Mouse (Mus musculus) heart, embryonic 11.5 days (tissue): ENCODE data around the gene Adk. TPM values are rescaled to one million over a fixed set of nuclear protein-coding genes. Genes with fewer than 3 reads are reported as not detected.
"Not testable (repeated sequence)": the region's sequence is repeated elsewhere in the genome, so short reads cannot be mapped to it uniquely, and the experiment has no call there.

ENCODE experiments used
- ATAC-seq: fragments of 200-750 bp; cut with Nextera tagmentation; replicated peaks from 2 replicates; pipeline ENCODE4 v1.8.0; 2017; ENCODE audit warnings: moderate library complexity; ENCODE audit not compliant: insufficient number of reproducible peaks, low FRiP score, low TSS enrichment
- H3K27ac ChIP-seq: fragments of 300-500 bp; sonication (generic); 2 replicates; pipeline ENCODE4 v1.5.1; 2014; ENCODE audit warnings: mild to moderate bottlenecking, low read depth, low read length
- H3K27me3 ChIP-seq: fragments of 300-500 bp; sonication (generic); 2 replicates; pipeline ENCODE4 v1.6.1; 2014; ENCODE audit warnings: mild to moderate bottlenecking, low read length, mixed read lengths; ENCODE audit not compliant: control insufficient read depth, insufficient read depth
- H3K36me3 ChIP-seq: fragments of 300-500 bp; sonication (generic); 2 replicates; pipeline ENCODE4 v1.6.1; 2014; ENCODE audit warnings: mild to moderate bottlenecking, low read length, moderate library complexity, mixed read lengths; ENCODE audit not compliant: control insufficient read depth, insufficient read depth
- H3K4me1 ChIP-seq: fragments of 300-500 bp; sonication (generic); 2 replicates; pipeline ENCODE4 v1.6.1; 2014; ENCODE audit warnings: low read length; ENCODE audit not compliant: control insufficient read depth, insufficient read depth
- H3K4me2 ChIP-seq: fragments of 300-500 bp; sonication (generic); 2 replicates; pipeline ENCODE4 v1.6.1; 2014; ENCODE audit warnings: mild to moderate bottlenecking, moderate library complexity
- H3K4me3 ChIP-seq: fragments of 300-500 bp; sonication (generic); 2 replicates; pipeline ENCODE4 v1.5.1; 2014; ENCODE audit warnings: low read depth, low read length
- H3K9ac ChIP-seq: fragments of 300-500 bp; sonication (generic); 2 replicates; pipeline ENCODE4 v1.6.1; 2014; ENCODE audit warnings: mild to moderate bottlenecking, low read depth, low read length, moderate library complexity
- H3K9me3 ChIP-seq: fragments of 300-500 bp; sonication (generic); replicated peaks from 2 replicates; pipeline ENCODE4 v1.6.1; 2016; ENCODE audit warnings: low read length; ENCODE audit not compliant: control insufficient read depth
- WGBS: fragments of 180-500 bp; shearing (Covaris S2); extraction: QIAGEN DNeasy Blood & Tissue Kit; methylation state at CpG from one replicate; pipeline ENCODE4 v1.1.7; 2014; ENCODE audit not compliant: insufficient replicate concordance; 5-methylcytosine and 5-hydroxymethylcytosine counted together
- polyA plus RNA-seq: library from polyadenylated mRNA; unstranded; fragments of >200 nt; fragmentation: Nextera tagmentation; extraction: Ambion mirVana; gene quantifications from 2 replicates; pipeline ENCODE4 v1.2.1, GENCODE M21; 2014

The Adk gene
- polyA plus RNA-seq, 1 experiment from 2014 or later: 261 TPM

GRCm38 (mm10) chr14:21459163-21459562 lies 406.8 kb downstream of the Adk start:
- H3K4me2 ChIP-seq: no peak overlapping the region
- no peaks in the 10 kb centered on the region for H3K27me3 ChIP-seq
- no peaks in the 10 kb centered on the region for H3K36me3 ChIP-seq
- H3K9me3 ChIP-seq: no peaks in the 10 kb centered on the region
- no peak for ATAC-seq
- no peak overlapping the region for H3K4me3 ChIP-seq
- no peaks in the 10 kb centered on the region for H3K4me1 ChIP-seq
- no peak overlapping the region for H3K9ac ChIP-seq
- no peak overlapping the region for H3K27ac ChIP-seq
- 79% methylated on average over 4 of the region's 4 CpGs for WGBS

GRCm38 (mm10) chr14:21462398-21462797 lies 410.0 kb downstream of the Adk start:
- no peak for ATAC-seq
- no peak overlapping the region for H3K4me3 ChIP-seq
- H3K4me1 ChIP-seq: no peaks in the 10 kb centered on the region
- no peaks in the 10 kb centered on the region for H3K27me3 ChIP-seq
- H3K9me3 ChIP-seq: no peaks in the 10 kb centered on the region; the same call in 1 of the 2 replicates
- H3K36me3 ChIP-seq: no peaks in the 10 kb centered on the region
- H3K27ac ChIP-seq: no peak overlapping the region
- H3K4me2 ChIP-seq: no peak overlapping the region
- no peak overlapping the region for H3K9ac ChIP-seq
- WGBS: 81% methylated on average over 3 of the region's 3 CpGs

DNA sequence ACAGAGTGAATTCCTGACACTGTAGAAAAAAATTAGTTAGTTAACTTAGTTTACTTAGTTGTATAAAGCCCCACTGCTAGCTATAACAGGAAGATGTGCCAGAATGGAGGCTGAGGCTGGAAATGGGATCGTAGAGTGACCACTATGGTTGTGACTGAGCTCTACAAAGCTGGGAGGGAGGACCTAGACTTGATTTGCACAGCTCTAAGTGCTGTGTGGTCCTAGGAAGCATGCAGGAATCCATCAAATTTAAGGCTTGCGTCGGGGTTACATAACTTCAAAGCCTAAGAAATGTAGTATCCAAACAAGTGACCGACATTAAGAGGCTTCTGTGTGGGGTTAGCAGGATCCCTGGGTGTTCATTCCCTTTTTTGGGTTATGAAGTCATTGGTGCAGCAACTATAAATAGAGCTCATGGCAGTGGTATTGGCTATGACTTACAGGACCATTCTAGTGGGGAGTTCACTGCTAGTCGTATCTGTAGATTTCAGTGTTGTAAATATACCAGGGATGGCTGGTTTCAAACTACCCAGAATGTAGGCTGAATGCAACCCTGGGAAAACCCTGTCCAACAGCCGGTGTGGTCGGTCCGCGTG lies 410.8 kb downstream of the Adk start:
- ATAC-seq: no peak
- 80% methylated on average over 9 of the region's 9 CpGs for WGBS
- H3K36me3 ChIP-seq: no peaks in the 10 kb centered on the region
- no peak overlapping the region for H3K4me2 ChIP-seq
- H3K9ac ChIP-seq: no peak overlapping the region
- H3K4me3 ChIP-seq: no peak overlapping the region
- no peaks in the 10 kb centered on the region; the same call in 1 of the 2 replicates for H3K9me3 ChIP-seq
- no peaks in the 10 kb centered on the region for H3K4me1 ChIP-seq
- H3K27me3 ChIP-seq: no peaks in the 10 kb centered on the region
- no peak overlapping the region for H3K27ac ChIP-seq

DNA sequence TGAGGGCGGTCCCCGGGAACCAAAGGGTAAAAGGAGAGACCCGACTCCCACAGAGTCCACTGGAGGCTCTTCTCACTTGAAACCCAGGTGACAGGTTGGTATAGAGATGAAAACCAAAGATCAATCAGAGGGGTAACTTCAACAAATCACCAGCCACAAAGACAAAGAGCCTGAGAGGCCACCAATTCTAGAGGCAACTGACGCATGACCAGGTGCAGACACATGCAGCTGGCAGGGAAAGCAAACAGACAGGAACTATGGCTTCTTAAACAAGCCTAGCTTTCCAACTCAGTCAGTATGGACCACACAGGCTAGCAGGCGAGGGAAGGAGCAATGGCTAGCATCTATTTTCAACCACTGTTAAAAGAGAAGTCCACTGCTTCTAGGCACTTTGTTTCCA lies 418.0 kb downstream of the Adk start:
- H3K4me1 ChIP-seq: no peaks in the 10 kb centered on the region
- H3K27me3 ChIP-seq: no peaks in the 10 kb centered on the region
- no peak overlapping the region for H3K9ac ChIP-seq
- H3K9me3 ChIP-seq: no peaks in the 10 kb centered on the region; the same call in 1 of the 2 replicates
- no peak for ATAC-seq
- H3K4me3 ChIP-seq: no peak overlapping the region
- no peaks in the 10 kb centered on the region for H3K36me3 ChIP-seq
- 71% methylated on average over 5 of the region's 5 CpGs for WGBS
- H3K27ac ChIP-seq: no peak overlapping the region
- no peak overlapping the region for H3K4me2 ChIP-seq

GRCm38 (mm10) chr14:21471975-21472374 lies 419.6 kb downstream of the Adk start:
- H3K27ac ChIP-seq: no peak overlapping the region
- H3K36me3 ChIP-seq: no peaks in the 10 kb centered on the region
- no peak overlapping the region for H3K4me3 ChIP-seq
- no peak overlapping the region for H3K9ac ChIP-seq
- no peak overlapping the region for H3K4me2 ChIP-seq
- 85% methylated on average over 2 of the region's 2 CpGs for WGBS
- H3K4me1 ChIP-seq: no peaks in the 10 kb centered on the region
- ATAC-seq: no peak
- no peaks in the 10 kb centered on the region for H3K27me3 ChIP-seq
- no peaks in the 10 kb centered on the region; the same call in 1 of the 2 replicates for H3K9me3 ChIP-seq

GRCm38 (mm10) chr14:21474593-21475132 lies 422.3 kb downstream of the Adk start:
- H3K4me3 ChIP-seq, H3K4me1 ChIP-seq, H3K9me3 ChIP-seq, H3K36me3 ChIP-seq, H3K4me2 ChIP-seq, H3K27ac ChIP-seq, ATAC-seq, H3K27me3 ChIP-seq, H3K9ac ChIP-seq: not testable (repeated sequence)
- WGBS: 77% methylated on average over 4 of the region's 4 CpGs

DNA sequence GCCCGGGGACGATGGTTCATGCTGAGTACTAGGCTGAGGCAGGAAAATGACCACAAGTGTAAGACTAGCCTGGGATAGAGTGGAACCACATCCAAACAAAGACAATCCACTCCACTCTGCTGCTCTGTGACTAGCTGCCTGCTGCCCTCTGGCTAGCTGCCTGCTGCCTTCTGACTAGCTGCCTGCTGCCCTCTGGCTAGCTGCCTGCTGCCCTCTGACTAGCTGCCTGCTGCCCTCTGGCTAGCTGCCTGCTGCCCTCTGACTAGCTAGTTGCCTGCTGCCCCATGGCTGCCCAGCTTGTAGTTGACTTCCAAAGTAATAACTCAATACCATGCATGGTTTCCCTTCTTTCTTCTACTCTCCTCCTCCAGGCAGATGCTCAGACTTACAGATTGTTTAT lies 424.8 kb downstream of the Adk start:
- H3K4me3 ChIP-seq: no peak overlapping the region
- ATAC-seq: no peak
- H3K9me3 ChIP-seq: no peaks in the 10 kb centered on the region
- H3K36me3 ChIP-seq: no peaks in the 10 kb centered on the region
- no peaks in the 10 kb centered on the region for H3K27me3 ChIP-seq
- 88% methylated on average over 2 of the region's 2 CpGs for WGBS
- H3K4me2 ChIP-seq: no peak overlapping the region
- no peak overlapping the region for H3K27ac ChIP-seq
- no peaks in the 10 kb centered on the region for H3K4me1 ChIP-seq
- H3K9ac ChIP-seq: no peak overlapping the region

DNA sequence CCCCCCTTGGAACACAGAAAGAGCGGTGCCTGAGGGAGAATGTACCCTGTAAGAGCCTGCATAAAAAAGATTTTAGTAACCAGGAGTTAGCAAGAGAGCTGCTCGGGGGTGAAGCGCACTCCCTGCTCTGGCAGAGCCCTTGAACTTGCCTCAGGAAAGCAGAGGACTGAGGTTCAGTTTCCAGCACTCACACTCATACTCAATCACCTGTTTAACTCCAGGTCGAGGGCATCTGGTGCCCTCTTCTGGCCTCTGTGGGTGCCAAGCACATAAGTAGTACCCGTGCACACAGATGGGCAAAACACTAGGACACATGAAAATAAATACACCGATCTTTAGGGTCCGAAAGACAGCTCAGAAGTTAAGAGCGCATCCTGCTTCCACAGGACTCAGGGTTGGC lies 427.2 kb downstream of the Adk start:
- no peaks in the 10 kb centered on the region for H3K27me3 ChIP-seq
- 88% methylated on average over 8 of the region's 8 CpGs for WGBS
- H3K36me3 ChIP-seq: no peaks in the 10 kb centered on the region
- no peak overlapping the region for H3K27ac ChIP-seq
- ATAC-seq: no peak
- no peak overlapping the region for H3K4me2 ChIP-seq
- no peak overlapping the region for H3K9ac ChIP-seq
- no peak overlapping the region for H3K4me3 ChIP-seq
- no peaks in the 10 kb centered on the region for H3K4me1 ChIP-seq
- no peaks in the 10 kb centered on the region for H3K9me3 ChIP-seq

GRCm38 (mm10) chr14:21480191-21480590 lies 427.8 kb downstream of the Adk start:
- H3K27me3 ChIP-seq: no peaks in the 10 kb centered on the region
- no peak for ATAC-seq
- H3K27ac ChIP-seq: no peak overlapping the region
- H3K4me3 ChIP-seq: no peak overlapping the region
- WGBS: 91% methylated on average over 5 of the region's 5 CpGs
- H3K36me3 ChIP-seq: no peaks in the 10 kb centered on the region
- no peak overlapping the region for H3K9ac ChIP-seq
- no peaks in the 10 kb centered on the region for H3K9me3 ChIP-seq
- H3K4me2 ChIP-seq: no peak overlapping the region
- H3K4me1 ChIP-seq: no peaks in the 10 kb centered on the region
